Comparison of ENCODE assay signal across 15 mouse cellular contexts in the genomic region with DNA sequence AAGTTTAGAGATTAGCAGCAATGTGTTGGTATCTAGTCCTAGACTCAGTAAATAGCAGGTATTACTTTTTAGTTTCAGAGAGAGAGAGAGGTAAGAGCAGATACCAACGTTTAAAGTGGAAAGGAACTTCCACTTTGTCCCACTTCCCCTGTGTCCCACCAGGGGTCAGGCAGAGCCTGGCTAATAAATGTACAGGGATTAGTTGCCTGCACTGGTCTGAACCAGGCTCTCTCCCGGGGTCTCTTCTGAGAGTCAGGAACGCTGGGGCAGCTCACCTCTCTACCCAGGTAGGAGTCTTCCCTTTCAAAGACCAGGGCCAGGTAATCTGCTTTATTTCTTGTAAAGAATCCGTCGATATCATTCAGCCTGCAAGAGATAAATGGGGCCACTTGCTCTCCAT. TPM values are rescaled to one million over a fixed set of nuclear protein-coding genes. Genes with fewer than 3 reads are reported as not detected.
DNase-seq lines count a peak whose midpoint lies in the region; ATAC-seq and TF ChIP-seq lines count a peak whose summit lies in the region.
"Had no signal": no experiment of that assay in that cellular context is flagged by ENCODE, and none has a peak within 500 bp of the region (broad histone marks: within the 10 kb centered on the region; RNA-seq: fewer than 3 reads in every experiment).

No protein-coding gene starts in this region.

- peak; percentile 70 for ATAC-seq in kidney, postnatal 0 days (replicated peaks; ENCODE audit: low FRiP score, low read depth)
- ATAC-seq in granulocyte monocyte progenitor cell, adult 5-6 weeks (replicated peaks; ENCODE audit: poor library complexity, severe bottlenecking), result peak; percentile 41

- no peak overlapping the region for H3K9ac ChIP-seq in kidney, postnatal 0 days (ENCODE audit: low read depth, low read length)
- H3K9ac ChIP-seq: embryonic facial prominence, embryonic 13.5 days; neural tube, embryonic 12.5 days had no signal

- no peaks in the 10 kb centered on the region for H3K4me1 ChIP-seq in kidney, postnatal 0 days (replicated peaks; ENCODE audit: insufficient read depth, low read length)
- no peaks in the 10 kb centered on the region for H3K4me1 ChIP-seq in E14TG2a.4 (replicated peaks; ENCODE audit: low read depth, low read length)
- H3K4me1 ChIP-seq: embryonic facial prominence, embryonic 13.5 days had no signal

- no peaks in the 10 kb centered on the region for H3K9me3 ChIP-seq in kidney, postnatal 0 days (replicated peaks; ENCODE audit: low read length)
- peaks cover 9% of the 10 kb centered on the region; the same call in 1 of the 2 replicates for H3K9me3 ChIP-seq in E14TG2a.4 (ENCODE audit: low read length)
- H3K9me3 ChIP-seq: embryonic facial prominence, embryonic 13.5 days; neural tube, embryonic 12.5 days had no signal

- no peak overlapping the region for H3K4me3 ChIP-seq in kidney, postnatal 0 days (replicated peaks; ENCODE audit: low read depth, low read length)
- H3K4me3 ChIP-seq in E14TG2a.4 (replicated peaks; ENCODE audit: low read length), result no peak overlapping the region
- H3K4me3 ChIP-seq: embryonic facial prominence, embryonic 13.5 days; neural tube, embryonic 12.5 days had no signal

- no peak overlapping the region for H3K4me2 ChIP-seq in kidney, postnatal 0 days (ENCODE audit: low read length)
- H3K4me2 ChIP-seq: embryonic facial prominence, embryonic 13.5 days; neural tube, embryonic 12.5 days had no signal

- peak; percentile 67 for TF ChIP-seq CTCF in kidney, postnatal 0 days (IDR thresholded peaks at IDR 0.05; ENCODE audit: low read depth)
- peak; percentile 38 for TF ChIP-seq CTCF in E14TG2a.4 (conservative IDR thresholded peaks at IDR 0.05; ENCODE audit: low read length)

- no peaks in the 10 kb centered on the region for H3K27me3 ChIP-seq in kidney, postnatal 0 days (ENCODE audit: insufficient read depth, low read length)
- 0 out of 2 replicates have a peak, but pooled peaks cover 3% of the 10 kb centered on the region for H3K27me3 ChIP-seq in E14TG2a.4 (ENCODE audit: insufficient read depth, low read length)
- H3K27me3 ChIP-seq: embryonic facial prominence, embryonic 13.5 days; neural tube, embryonic 12.5 days had no signal

- H3K27ac ChIP-seq in kidney, postnatal 0 days, result no peak overlapping the region
- H3K27ac ChIP-seq: embryonic facial prominence, embryonic 13.5 days; neural tube, embryonic 12.5 days had no signal

- peaks cover 49% of the 10 kb centered on the region for H3K36me3 ChIP-seq in kidney, postnatal 0 days (ENCODE audit: insufficient read depth, low read length)
- peaks cover 6% of the 10 kb centered on the region; the same call in 1 of the 2 replicates for H3K36me3 ChIP-seq in E14TG2a.4 (ENCODE audit: insufficient read depth, low read length)

- 60% methylated on average over 5 of the region's 5 CpGs for WGBS in kidney, postnatal 0 days

- DNase-seq in kidney, postnatal 0 days (ENCODE audit: low spot score), result peak; percentile 41
- no peak for DNase-seq in kidney, postnatal 14 days
- peak; percentile 58 for DNase-seq in 416B (ENCODE audit: low read depth)
- DNase-seq in natural killer cell, adult 2 months (ENCODE audit: low spot score in 2 of 2), result no peak
- DNase-seq in layer of hippocampus, adult 9-10 months (ENCODE audit: low spot score), result no peak
- DNase-seq: kidney, adult 18-20 months; lung, postnatal 4 days; spleen, adult 18-20 months; thymus, postnatal 14 days had no signal

RNA-seq across cellular contexts. Expression of gene Qsox1, which starts 20.8 kb away (rescaled TPM):
- polyA plus RNA-seq in kidney, postnatal 0 days (2015; fragmentation: Nextera tagmentation; extraction: Ambion mirVana), result 28.5 and 30.0 TPM in 2 replicates
- 15.0 and 20.9 TPM in 2 replicates for total RNA-seq in granulocyte monocyte progenitor cell, adult 5-6 weeks (2014; fragmentation: Nextera tagmentation)
- 22.4 and 23.3 TPM in 2 replicates for total RNA-seq in granulocyte monocyte progenitor cell, adult 5-6 weeks (2017)

RNA-seq across cellular contexts. Expression of gene Lhx4, which starts 40.4 kb away (rescaled TPM):
- polyA plus RNA-seq in kidney, postnatal 0 days (2015; fragmentation: Nextera tagmentation; extraction: Ambion mirVana), result not detected in 2 replicates
- not detected in 2 replicates for total RNA-seq in granulocyte monocyte progenitor cell, adult 5-6 weeks (2014; fragmentation: Nextera tagmentation)
- not detected in 2 replicates for total RNA-seq in granulocyte monocyte progenitor cell, adult 5-6 weeks (2017)
- total RNA-seq: left cerebral cortex, postnatal 14 days had no signal
- polyA plus RNA-seq: embryonic facial prominence, embryonic 13.5 days; heart, embryonic 16.5 days had no signal

Comparison
In these comparisons a context has a peak if more than half of its experiments do, and no peak if none do; other contexts are left out.
1. DNase-seq: peak in kidney, postnatal 0 days (single experiment) and 416B (single experiment); none in kidney, postnatal 14 days (single experiment), natural killer cell, adult 2 months (0 of 2) and layer of hippocampus, adult 9-10 months (single experiment).